Mouse (Mus musculus) bone marrow macrophage, adult 2 months (primary cell): ENCODE results near the gene Dlec1. TPM values are rescaled to one million over a fixed set of nuclear protein-coding genes. Genes with fewer than 3 reads are reported as not detected.

Source experiments
- H3K27ac ChIP-seq: 2 replicates; pipeline ENCODE4 v1.5.1; 2012; ENCODE audit warnings: low read depth, low read length; ENCODE audit not compliant: insufficient read depth
- H3K4me1 ChIP-seq: 2 replicates; pipeline ENCODE4 v1.6.1; 2012; ENCODE audit warnings: low read length; ENCODE audit not compliant: control insufficient read depth, insufficient read depth
- H3K4me3 ChIP-seq: 2 replicates; pipeline ENCODE4 v1.5.1; 2012; ENCODE audit warnings: mild to moderate bottlenecking, low read length, moderate library complexity; ENCODE audit not compliant: insufficient read depth
- CTCF ChIP-seq: IDR thresholded peaks from 2 replicates; pipeline ENCODE4 v1.5.1; 2012; ENCODE audit warnings: low read depth, mild to moderate bottlenecking, low read length, moderate library complexity
- POLR2A ChIP-seq: IDR thresholded peaks from 2 replicates; pipeline ENCODE4 v1.6.1; 2012; ENCODE audit warnings: mild to moderate bottlenecking, low read depth, low read length, borderline replicate concordance
- polyA plus RNA-seq: library from polyadenylated mRNA; stranded (reverse); fragments of >200 nt; gene quantifications from 2 replicates; pipeline ENCODE4 v1.2.4, GENCODE M21; 2012; ENCODE audit not compliant: missing spikeins, insufficient read depth, insufficient read length

Dlec1 gene
- polyA plus RNA-seq, 1 experiment, result not detected

DNA sequence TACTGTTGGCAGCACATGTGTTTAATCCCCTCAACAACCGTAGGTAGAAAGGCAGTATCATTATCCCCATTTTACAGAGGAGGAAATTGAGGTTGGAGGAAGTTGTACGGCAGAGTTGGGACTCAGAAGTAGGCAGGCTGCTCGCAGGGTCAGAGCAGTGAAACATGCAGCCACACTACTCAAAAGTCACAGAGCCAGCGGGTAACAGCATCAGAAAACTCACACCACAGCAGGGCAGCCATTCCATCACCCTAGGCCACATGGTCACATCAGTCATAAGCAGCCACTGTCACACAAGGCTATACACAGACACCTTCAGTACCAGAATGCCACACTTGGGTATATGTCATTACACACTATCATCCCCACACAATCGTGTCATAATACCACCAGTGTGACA, 15.0 kb upstream of the Dlec1 start:
- Histone ChIP-seq H3K4me1 (peaks cover 2% of the 10 kb centered on the region; the same call in 1 of the 2 replicates), H3K4me3 (no peak overlapping the region), H3K27ac (no peak overlapping the region)
- TF ChIP-seq CTCF (no peak), POLR2A (no peak)

DNA sequence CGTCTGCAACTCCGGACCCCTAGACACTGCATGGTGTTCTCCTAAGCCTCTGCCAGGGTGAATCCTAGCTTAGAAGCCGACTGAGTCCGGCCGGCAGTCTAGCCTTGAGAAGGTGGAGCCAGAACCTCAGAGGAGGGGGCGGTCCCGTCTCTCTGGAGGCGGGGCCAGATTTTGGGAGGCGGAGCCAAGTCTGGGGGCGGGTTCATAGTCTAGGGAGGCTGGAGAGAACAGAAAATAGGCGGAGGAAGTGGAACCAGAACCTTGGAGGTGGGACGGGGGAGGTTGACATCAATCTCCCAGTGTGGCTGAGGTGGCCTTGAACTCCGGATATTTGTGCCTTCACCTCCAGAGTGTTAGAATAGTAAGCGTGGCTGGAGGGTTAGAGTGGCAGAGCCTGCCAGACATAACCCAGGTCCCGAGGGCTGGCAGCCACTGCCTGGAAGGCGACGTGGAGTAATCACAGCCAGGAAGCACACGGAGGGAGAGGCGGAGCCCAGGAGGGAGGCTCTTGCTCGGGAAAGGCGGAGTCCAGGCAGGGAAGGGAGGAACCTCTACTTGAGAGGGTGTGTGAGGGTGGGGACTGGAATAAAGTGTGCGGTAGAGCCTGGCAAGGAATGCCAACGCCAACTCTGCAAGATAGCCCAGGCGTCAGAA, 14.0 kb upstream of the Dlec1 start:
- H3K4me1 ChIP-seq, result peaks cover 2% of the 10 kb centered on the region; the same call in 1 of the 2 replicates
- TF ChIP-seq POLR2A, result no peak; the same call in 1 of the 2 replicates
- TF ChIP-seq CTCF, result no peak
- peak overlapping the region; percentile 23; the same call in 1 of the 2 replicates for H3K27ac ChIP-seq
- peak overlapping the region; percentile 55 for H3K4me3 ChIP-seq

GRCm38 (mm10) chr9:119089437-119089836, 12.8 kb upstream of the Dlec1 start:
- Histone ChIP-seq H3K4me3 (no peak overlapping the region), H3K27ac (no peak overlapping the region), H3K4me1 (peaks cover 2% of the 10 kb centered on the region; the same call in 1 of the 2 replicates)
- no peak for TF ChIP-seq POLR2A
- TF ChIP-seq CTCF, result no peak

GRCm38 (mm10) chr9:119090462-119090861, 11.8 kb upstream of the Dlec1 start:
- H3K4me1 ChIP-seq, result peaks cover 2% of the 10 kb centered on the region; the same call in 1 of the 2 replicates
- no peak for TF ChIP-seq CTCF
- TF ChIP-seq POLR2A, result no peak
- H3K27ac ChIP-seq, result no peak overlapping the region
- H3K4me3 ChIP-seq, result no peak overlapping the region

DNA sequence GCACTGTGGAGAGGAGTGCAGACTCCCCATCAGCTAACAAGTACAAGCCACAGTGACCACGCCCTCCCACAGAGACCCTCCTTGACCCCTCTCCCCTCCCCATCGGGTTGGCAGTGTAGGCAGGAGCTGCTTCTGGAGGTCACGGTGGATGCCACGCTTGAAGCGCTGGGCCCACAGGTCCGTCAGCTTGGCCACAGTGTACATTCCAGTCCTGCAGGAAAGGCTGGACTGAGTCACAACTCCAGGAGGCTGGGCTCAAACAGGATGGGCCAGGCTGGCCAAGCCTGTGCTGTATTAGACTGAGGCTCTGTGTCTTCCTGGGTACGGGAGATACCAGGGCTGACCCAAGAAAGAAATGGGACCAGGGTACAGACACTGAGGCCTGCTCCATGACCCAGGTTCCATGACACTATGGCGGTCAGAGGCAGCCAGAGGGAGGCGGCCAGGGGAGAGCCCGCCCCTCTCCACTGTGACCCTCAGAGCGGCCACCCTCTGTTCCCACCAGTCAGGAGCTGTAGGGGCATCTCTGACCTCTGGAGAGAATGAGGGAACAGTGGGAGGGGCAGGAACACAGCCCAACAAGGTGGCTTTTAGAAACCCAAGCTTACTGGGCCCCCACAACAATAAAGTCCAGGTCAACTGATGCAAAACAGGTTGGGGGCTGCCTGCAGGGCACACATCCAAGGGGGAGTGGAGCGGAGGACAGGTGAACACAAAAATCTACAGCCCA, 10.5 kb upstream of the Dlec1 start:
- TF ChIP-seq CTCF (no peak), POLR2A (no peak)
- Histone ChIP-seq H3K27ac (no peak overlapping the region), H3K4me3 (no peak overlapping the region), H3K4me1 (peaks cover 2% of the 10 kb centered on the region; the same call in 1 of the 2 replicates)

- H3K27ac ChIP-seq, result no peak overlapping the region
- H3K4me1 ChIP-seq, result peaks cover 2% of the 10 kb centered on the region; the same call in 1 of the 2 replicates
- no peak for TF ChIP-seq CTCF
- no peak for TF ChIP-seq POLR2A
- peak overlapping the region; percentile 56 for H3K4me3 ChIP-seq
Measured at GRCm38 (mm10) chr9:119092473-119093418, 9.5 kb upstream of the Dlec1 start.

- H3K4me3 ChIP-seq, result peak within 1 kb of the TSS; percentile 56
- TF ChIP-seq CTCF (no peak), POLR2A (no peak)
- no peak within 1 kb of the TSS for H3K27ac ChIP-seq
- no peaks in the 10 kb centered on the region for H3K4me1 ChIP-seq
Measured at GRCm38 (mm10) chr9:119093419-119094295, 8.6 kb upstream of the Dlec1 start, which contains the start of gene Plcd1. TSS of gene Plcd1 (minus strand) at chr9:119093502.

DNA sequence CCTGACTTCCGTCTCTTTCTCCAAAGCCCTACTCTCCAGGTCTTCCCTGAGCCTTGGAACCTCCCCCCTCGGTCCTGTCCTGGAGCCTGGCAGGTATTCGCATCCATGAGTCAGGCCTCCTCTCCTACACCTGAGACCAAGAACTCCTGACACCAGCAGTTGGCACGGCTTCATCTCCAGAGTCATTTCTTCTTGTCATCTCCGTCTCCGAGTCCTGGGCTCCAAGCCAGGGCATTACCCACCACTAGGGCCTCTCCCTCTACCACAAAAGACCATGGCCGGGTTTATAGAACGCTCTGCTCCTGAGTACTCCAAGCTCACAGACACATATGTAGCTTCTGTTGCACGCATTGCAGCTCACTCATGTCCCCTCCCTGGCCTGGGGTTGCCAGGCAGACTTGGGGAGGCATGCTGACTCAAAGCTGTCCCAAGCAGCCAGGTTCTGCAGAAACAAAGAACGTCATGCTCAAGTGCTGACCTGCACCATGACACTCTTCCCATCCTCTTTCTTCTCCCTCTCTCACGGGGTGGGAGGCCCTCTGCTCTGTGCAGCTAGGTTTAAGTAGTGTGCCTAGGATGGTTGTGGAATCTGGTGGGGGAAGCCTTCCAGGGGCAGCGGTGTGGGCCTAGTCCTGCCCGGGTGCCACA, 7.7 kb upstream of the Dlec1 start:
- no peak overlapping the region for H3K4me3 ChIP-seq
- no peak for TF ChIP-seq POLR2A
- no peak for TF ChIP-seq CTCF
- H3K4me1 ChIP-seq, result no peaks in the 10 kb centered on the region
- H3K27ac ChIP-seq, result no peak overlapping the region
